Mouse (Mus musculus): ENCODE results near the gene 3300002I08Rik. TPM values are rescaled to one million over a fixed set of nuclear protein-coding genes. Genes with fewer than 3 reads are reported as not detected.

Gene 3300002I08Rik
- polyA plus RNA-seq, 1 experiment = not detected

DNA sequence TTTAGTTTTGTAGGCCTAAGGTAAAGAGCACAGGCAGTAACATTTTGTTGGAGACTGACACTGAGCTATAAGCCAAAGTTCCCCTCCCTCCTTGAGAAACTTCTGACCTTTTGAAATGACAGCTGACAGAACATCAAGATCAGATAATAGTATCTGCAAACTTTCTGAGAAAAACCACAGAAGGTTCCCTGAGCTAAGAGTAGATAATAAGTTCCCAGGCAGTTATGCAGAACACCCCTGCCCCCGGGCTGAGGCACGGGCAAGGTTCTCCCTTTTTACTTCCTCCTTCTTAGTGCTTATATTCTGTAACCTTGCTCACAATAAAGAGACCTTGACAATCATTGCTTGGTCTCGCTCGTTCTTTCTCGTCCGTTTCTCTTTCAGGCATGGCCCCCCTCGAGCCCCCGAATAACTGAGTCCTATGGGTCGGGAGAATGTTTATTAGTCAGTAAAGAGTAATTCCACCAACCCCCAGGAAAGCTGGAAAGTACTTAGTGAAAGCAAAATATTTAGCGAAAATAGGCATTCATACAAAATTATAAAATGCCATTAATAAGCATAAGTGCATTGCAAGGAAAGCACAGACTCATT, 55.3 kb downstream of the 3300002I08Rik start:
- WGBS = 86% methylated on average over 10 of the region's 10 CpGs
- H3K27ac ChIP-seq (ENCODE audit: insufficient read depth, low read depth, low read length) = no peak overlapping the region
- no peaks in the 10 kb centered on the region for H3K4me1 ChIP-seq (ENCODE audit: control insufficient read depth, insufficient read depth, low read length)
- H3K4me3 ChIP-seq (ENCODE audit: insufficient read depth, low read depth, low read length) = no peak overlapping the region
- no peak for TF ChIP-seq CTCF (IDR thresholded peaks at IDR 0.05; ENCODE audit: insufficient read depth, low read depth, low read length)
- no peak for TF ChIP-seq POLR2A (IDR thresholded peaks at IDR 0.05; ENCODE audit: insufficient read depth, low read depth, low read length)

DNA sequence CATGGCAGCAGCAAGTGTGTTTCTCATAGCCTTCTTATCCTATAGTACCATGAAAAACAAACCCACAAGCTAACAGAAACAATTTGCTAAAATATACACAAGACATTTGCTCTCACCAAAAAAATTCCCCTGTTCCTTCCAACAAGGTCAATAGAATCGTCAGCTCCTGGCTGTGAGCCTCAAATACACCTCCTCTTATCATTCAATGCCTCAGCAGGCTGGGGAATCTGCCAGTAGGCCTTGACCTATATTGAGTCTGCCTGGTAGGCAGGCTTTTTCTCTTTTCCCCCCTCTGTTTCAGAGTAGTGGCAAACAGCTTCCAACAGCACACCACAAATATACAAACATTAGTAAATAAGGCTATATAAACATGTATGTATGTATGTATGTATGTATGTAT, 63.5 kb downstream of the 3300002I08Rik start:
- TF ChIP-seq POLR2A (IDR thresholded peaks at IDR 0.05; ENCODE audit: insufficient read depth, low read depth, low read length) (no peak), CTCF (IDR thresholded peaks at IDR 0.05; ENCODE audit: insufficient read depth, low read depth, low read length) (no peak)
- WGBS = 48% methylated on average over 1 of the region's 1 CpGs
- H3K4me3 ChIP-seq (ENCODE audit: insufficient read depth, low read depth, low read length) = no peak overlapping the region
- no peaks in the 10 kb centered on the region for H3K4me1 ChIP-seq (ENCODE audit: control insufficient read depth, insufficient read depth, low read length)
- no peak overlapping the region for H3K27ac ChIP-seq (ENCODE audit: insufficient read depth, low read depth, low read length)

DNA sequence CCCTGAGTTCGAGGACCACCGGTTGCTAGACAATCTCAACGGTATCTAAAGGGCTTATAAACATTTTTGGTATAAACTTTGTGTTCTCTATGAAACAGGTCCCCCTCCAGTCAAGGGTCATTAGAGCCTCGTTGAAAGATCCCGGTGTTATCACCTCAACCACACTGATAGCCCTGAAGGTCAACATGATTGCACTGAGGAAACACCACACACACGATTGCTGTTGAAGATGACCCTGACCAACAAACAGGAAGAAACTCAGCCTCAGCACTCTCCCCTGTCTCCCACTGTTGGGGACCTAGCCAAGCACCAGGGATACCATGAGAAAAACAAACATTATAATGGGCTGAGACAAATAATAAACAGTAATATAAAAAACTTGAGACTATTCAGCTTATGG, 68.9 kb downstream of the 3300002I08Rik start:
- H3K4me3 ChIP-seq (ENCODE audit: insufficient read depth, low read depth, low read length) = no peak overlapping the region
- WGBS = 90% methylated on average over 6 of the region's 6 CpGs
- H3K27ac ChIP-seq (ENCODE audit: insufficient read depth, low read depth, low read length) = no peak overlapping the region
- TF ChIP-seq CTCF (IDR thresholded peaks at IDR 0.05; ENCODE audit: insufficient read depth, low read depth, low read length) (no peak), POLR2A (IDR thresholded peaks at IDR 0.05; ENCODE audit: insufficient read depth, low read depth, low read length) (no peak)
- no peaks in the 10 kb centered on the region for H3K4me1 ChIP-seq (ENCODE audit: control insufficient read depth, insufficient read depth, low read length)

Other genes with a start within 250 kb of the 3300002I08Rik start
- not detected in 2 replicates for gene Zfp120, start 226.1 kb downstream of the 3300002I08Rik start, polyA plus RNA-seq (2012; ENCODE audit: insufficient read depth, insufficient read length, low replicate concordance, missing spikeins)
- not detected in 2 replicates for gene Gm10770, start 183.1 kb downstream of the 3300002I08Rik start, polyA plus RNA-seq (2012; ENCODE audit: insufficient read depth, insufficient read length, low replicate concordance, missing spikeins)
- gene Gm14139, start 181.0 kb downstream of the 3300002I08Rik start, polyA plus RNA-seq (2012; ENCODE audit: insufficient read depth, insufficient read length, low replicate concordance, missing spikeins) = not detected in 2 replicates
- gene Zfp937, start 144.7 kb downstream of the 3300002I08Rik start, polyA plus RNA-seq (2012; ENCODE audit: insufficient read depth, insufficient read length, low replicate concordance, missing spikeins) = not detected in 2 replicates
- not detected in 2 replicates for gene Gm21994, start 107.2 kb downstream of the 3300002I08Rik start, polyA plus RNA-seq (2012; ENCODE audit: insufficient read depth, insufficient read length, low replicate concordance, missing spikeins)
- gene Gm14124, start 105.2 kb downstream of the 3300002I08Rik start, polyA plus RNA-seq (2012; ENCODE audit: insufficient read depth, insufficient read length, low replicate concordance, missing spikeins) = not detected in 2 replicates
- gene Gm10130, start 39.1 kb downstream of the 3300002I08Rik start, polyA plus RNA-seq (2012; ENCODE audit: insufficient read depth, insufficient read length, low replicate concordance, missing spikeins) = not detected in 2 replicates
- gene Zfp442, start 88.7 kb upstream of the 3300002I08Rik start, polyA plus RNA-seq (2012; ENCODE audit: insufficient read depth, insufficient read length, low replicate concordance, missing spikeins) = not detected in 2 replicates
- not detected in 2 replicates for gene Zfp345, start 122.3 kb upstream of the 3300002I08Rik start, polyA plus RNA-seq (2012; ENCODE audit: insufficient read depth, insufficient read length, low replicate concordance, missing spikeins)
- gene Cst7, start 207.7 kb upstream of the 3300002I08Rik start, polyA plus RNA-seq (2012; ENCODE audit: insufficient read depth, insufficient read length, low replicate concordance, missing spikeins) = not detected in 2 replicates
- not detected in 2 replicates for gene Apmap, start 245.8 kb upstream of the 3300002I08Rik start, polyA plus RNA-seq (2012; ENCODE audit: insufficient read depth, insufficient read length, low replicate concordance, missing spikeins)